Mouse (Mus musculus) layer of hippocampus, adult 18-20 months (tissue): ENCODE measurements around the gene Armh3. TPM values are rescaled to one million over a fixed set of nuclear protein-coding genes. Genes with fewer than 3 reads are reported as not detected.
A peak's percentile ranks its signal among the peaks of the same experiment; 100 is the strongest.

Experiments used
- DNase-seq, 2 experiments: peaks; one replicate each; pipeline ENCODE4 v3.0.0; 2022; ENCODE audit warnings: low spot score in 2 of 2
- total RNA-seq, 2 experiments: library from RNA; stranded (reverse); gene quantifications; 2 replicates each; pipeline ENCODE4 v1.2.3; 2021

The Armh3 gene
- total RNA-seq, 2 experiments from 2014 or later: 18.4 to 19.3 TPM

DNA sequence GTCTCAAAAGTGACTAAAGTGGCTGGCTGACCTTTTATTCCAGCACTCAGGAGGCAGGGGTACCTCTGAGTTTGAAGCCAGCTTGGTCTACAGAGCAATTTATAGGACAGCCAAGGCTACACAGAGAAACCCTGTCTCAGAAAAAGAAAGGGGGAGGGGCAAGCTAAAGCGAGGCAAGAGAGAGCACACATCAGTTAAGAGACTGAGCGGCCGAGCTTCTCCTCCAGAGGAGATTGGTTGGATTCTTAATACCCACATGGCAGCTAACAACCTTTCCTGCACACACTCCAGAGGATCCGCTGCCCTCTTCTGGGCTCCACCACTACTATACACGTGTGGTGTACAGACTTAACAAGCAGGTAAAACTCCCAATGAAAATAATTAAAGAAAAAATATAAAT lies 85.3 kb downstream of the Armh3 start:
- DNase-seq: no peak

DNA sequence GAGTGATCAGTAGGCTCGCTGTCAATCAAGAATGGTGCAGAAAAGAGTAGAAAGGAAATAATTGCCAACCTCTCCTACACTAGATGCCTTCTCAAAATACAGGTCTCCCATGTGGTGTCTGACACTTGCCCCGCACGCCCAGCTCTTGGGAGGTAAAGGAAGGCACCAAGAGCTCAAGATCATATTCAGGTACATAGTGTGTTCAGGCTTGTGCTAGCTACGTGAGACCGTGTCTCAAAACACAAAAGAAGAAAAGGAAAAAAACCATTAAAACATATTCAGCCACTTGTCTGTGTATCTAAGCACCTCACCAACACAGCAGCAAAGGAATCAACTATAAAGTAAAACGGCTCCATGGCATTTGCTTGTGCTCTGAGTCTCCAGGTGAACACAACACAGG lies 85.9 kb downstream of the Armh3 start:
- DNase-seq: no peak

DNA sequence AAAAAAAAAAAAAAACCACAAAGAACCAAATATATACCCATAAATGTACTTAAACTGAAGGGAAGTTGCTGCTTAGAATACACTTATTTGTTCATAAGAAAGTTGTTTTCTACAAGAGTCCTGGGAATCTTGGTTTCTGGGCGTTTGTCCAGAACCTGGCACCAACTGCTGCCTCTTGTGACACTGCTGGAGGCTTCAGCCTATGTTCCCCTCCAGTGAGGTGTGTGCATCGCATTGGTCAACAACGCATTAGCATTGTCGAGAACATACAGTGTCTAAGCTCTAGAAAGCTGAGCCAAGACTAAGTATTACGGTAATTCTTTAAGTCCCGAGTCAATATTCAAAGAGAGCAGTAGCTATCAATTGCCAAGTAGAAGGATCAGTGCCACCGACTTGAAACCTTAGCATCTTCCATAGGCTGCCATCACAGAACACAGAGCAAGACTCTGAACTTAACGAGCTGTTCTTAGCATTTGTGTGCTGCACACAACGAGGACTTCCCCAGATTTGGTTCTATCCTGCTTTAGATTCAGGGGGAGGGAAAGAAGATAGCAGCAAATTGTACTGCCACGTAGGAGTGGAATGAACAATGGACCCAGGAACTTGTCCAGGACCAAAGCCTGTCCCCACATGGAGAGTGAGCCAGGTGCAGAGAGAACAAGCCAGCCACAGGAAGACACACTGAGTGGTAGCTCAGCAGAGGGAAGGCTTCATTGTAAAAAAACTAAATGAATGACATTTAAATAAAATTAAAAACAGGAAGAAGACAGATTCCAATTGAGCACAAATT lies 86.9 kb downstream of the Armh3 start:
- peak in 1 of 2 experiments; percentile 47 for DNase-seq

DNA sequence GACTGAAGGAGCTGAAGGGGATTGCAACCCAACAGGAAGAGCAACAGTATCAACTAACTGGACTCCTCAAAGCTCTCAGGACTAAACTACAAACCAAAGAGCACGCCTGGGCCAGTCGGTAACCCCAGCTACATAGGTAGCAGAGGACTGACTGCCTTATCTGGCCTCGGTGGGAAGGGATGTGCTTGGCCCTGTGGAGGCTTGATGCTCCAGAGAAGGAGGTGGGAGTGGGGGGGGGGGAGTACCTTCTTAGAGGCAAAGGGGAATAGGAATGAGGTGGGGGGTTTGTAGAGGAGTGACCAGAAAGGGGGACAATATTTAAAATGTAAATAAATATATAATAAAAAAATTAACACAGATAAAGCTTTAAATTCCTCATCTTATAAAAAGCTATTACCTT lies 90.0 kb downstream of the Armh3 start:
- no peak for DNase-seq

DNA sequence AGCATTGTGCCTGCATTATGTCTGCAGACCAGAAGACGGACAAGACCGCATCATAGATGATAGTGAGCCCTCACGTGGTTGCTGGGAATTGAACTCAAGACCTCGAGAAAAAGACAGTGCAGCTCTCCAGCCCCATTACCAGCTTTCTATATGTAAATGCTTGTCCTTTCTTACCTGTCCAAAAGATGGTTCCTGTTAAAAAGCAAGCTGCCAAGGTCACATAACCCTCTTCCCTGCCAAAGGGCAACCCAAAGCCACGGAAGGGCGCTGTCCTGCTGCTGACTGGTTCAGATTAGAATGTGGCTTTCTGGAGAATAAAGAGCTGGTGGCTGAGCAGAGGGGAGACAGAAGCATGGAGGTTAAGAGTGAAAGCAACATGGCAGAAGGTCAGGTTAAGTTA lies 90.9 kb downstream of the Armh3 start:
- no peak for DNase-seq

DNA sequence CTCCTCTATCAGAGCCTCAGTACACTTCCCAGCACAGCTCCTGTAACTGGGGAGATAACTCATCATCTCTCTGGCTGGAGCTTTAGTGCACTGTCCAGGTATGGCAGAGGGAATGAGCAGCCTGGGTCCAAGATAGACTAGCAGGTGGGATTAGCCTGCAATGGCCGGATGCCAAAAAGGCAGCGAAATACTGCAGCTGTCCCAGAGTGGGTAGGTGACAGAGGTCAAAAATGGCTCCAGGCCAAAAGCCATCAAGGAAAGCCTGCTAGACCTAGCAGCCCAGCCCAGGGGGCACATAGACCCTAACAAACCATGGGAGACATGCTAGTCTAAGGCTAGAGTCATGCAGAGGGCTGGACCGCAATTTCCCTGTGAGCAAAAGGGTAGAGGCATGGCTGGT lies 94.4 kb downstream of the Armh3 start:
- DNase-seq: no peak

DNA sequence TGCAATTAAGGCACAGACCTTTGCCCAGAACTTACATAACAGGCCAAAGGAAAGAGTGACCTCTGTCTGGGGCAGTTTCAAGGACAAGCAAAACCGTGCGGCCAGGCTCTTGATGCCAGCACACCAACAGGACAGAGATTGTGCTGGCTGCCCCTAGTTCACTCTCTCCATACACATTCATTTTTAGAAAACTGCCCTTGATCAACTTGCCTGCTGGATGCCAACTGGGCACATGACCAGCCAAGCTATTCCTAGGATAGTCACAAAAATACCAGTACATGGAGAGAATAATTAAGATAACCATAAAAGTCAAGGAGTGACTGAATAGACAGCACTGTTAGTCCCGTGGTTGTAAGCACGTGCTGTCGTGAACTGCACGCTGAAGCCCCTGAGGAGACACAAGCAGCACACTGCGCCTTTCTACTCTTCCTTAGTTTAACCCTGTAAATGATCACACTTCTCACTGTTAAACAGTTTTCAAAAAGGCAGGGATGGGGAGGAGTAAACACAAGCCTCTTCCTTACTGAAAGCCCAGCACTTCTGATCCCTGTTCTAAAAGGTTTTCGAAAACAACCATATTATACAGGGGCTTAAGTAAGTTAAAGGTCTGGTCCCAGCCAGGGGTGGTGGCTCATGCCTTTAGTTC lies 95.8 kb downstream of the Armh3 start:
- no peak for DNase-seq

DNA sequence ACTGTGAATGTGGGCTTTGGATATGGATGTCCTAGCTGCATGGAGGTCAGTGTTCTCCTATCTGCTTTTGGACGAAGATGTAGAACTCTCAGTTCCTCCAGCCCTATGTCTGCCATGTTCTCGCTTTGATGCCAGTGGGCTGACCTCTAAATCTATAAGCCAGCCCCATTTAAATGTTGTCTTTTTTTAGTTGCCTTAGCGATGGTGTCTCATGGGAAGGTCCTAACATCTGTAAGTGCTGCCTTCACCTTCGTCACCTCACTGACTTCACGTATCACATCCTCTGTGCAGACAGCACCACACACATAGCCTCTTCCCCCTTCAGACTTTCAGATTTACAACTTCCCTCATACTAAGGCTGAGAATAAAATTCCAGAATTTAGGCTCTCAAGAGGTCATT lies 97.5 kb downstream of the Armh3 start:
- DNase-seq: no peak

DNA sequence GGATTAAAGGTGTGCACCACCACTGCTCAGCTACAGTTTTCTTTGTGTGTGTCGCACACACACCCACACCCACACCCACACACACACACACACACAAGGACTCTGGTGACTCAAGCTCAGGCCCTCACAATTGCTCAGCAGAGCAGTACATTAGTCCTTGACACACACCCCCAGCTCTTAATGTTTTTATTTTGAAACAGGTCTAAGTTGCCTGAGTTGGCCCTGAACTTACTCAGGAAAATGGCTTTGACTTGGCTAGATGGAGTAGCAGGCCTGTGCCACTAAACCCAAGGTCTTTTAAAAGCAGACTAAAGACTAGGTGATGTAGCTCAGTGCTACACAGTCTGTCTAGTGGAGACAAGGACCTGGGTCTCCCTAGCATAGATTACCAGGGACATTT lies 102.6 kb downstream of the Armh3 start:
- no peak for DNase-seq

DNA sequence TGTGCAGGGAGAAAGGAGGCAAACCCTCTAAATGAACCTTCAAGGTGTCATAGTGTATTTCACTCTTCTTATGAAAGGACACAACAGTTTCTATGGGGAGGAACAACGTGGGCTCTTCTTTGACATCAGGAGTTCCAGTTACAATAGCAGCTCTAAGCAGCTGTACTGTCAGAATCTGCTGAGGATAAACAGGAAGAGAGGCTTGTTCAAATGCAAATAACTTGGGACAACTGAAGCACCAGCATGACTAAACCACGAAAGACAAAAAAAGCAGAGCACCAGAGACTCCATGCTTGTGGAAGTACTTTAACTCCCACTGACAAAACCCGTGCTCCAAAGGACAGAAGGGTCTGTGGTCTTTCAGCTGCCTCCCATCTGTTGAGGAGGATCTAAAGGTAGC lies 116.2 kb downstream of the Armh3 start:
- DNase-seq: no peak

DNA sequence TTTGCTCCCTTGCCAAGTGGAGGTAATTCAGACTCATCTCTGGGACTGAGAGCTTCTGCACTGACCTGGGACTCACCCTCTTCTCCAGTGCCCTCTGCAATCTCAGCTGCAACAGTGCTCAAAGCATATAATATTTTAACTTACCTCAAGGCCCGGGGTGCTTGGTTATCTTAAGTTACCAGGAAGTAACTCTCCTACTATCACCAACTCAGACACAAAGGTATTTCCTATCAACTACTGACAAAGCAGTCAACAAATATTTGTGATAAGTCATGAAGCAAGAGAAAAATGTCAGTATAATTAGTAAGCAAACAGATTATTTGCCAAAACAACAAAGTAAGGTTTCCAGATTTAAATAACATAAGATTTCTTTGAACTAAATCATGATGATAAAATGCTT lies 125.0 kb downstream of the Armh3 start:
- DNase-seq: no peak

DNA sequence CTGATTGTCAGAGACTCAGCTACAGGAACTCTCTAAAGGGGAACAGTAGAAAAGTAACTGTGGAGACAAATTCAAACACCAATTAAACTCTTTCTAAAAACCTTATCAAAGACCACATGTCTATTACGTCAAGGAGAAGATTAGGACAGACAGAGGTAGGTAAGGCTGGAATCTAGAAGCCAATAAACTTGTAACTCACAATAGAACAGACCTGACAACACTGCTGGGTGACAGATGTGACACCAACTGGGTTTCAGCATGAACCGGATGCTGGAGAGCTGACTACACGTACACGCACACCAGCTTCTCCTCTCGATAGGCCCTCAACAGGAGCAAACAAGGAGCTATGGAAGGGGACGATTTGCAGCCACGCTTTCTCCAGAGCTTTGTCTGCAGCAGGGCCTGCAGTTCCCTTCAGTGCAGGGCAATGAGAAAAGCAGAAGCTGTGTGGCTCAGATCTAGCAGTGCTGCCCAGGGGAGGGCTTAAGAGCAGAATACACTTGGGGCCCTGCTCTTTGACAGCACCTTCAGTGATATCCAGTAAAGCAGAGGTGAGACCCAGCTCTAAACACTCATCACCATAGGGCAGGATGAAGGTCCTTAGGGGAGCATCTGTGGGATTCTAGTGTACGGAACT lies 142.9 kb downstream of the Armh3 start:
- no peak for DNase-seq

DNA sequence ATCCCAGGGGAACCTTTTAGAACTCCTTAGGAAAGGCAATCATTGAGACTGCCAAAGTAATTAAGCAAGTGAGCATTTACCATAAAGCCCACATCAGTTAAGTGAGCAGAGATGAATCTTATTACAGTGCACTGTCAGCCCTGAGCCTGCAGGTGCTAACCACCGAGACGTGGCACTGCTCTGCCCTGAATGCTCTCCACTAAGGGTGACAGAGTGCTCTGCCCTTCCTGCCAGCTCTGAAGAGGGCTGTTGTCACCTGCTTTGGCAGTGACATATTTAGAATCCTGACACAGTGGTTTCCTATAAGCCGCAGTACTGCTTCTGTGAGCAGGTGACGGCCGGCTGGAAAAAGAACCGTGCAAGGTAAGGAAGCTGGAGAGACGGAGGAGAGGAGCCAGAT lies 143.8 kb downstream of the Armh3 start:
- DNase-seq: no peak

DNA sequence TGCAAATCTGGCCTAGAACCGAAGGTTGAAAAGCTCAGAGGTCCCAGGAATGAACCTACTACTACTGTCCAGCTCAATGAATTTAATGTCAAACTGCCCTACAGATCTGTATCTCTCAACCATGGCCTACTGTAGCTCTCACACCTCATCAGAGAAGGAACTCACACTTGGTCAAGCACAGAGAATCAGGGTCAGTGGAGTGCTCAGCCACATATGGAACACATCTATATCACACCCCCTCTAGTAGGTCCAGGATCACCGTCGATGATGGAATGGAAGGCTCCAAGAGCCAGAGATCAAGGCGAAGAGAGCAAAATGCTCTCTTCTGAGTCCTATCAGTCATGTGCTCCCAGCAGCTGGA lies 150.6 kb downstream of the Armh3 start:
- no peak for DNase-seq

DNA sequence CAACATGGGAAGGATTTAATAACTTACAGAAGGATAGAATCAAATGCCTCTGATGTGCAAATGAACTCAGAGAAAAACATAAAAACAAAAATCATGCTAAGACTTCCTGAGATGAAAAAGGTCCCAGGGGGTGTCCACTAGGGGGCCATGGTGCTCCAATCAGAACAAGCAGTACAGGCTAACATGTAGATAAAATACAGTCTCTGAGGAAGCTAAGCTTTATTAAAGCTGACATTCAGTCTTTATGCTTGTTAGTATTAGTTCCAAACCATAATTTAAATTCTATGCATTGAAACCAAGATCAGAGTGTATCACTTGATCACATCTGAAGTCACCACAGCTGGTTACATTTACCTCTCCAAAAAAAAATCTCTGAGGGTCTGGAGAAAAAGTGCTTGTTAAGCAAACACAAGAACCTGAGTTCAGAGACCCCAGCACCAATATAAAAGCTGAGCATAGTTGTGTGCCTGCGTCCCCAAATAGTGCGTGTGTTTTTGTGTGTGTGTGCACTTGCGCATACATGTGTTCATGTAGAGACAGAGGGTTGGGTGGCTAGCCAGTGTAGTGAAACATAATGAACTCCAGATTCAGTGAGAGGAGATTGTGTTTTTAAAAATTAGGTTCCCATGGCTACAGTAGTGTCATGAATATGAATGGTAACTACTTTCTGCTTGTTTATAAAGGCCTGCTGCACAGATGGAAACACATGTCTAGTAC lies 151.1 kb downstream of the Armh3 start:
- peak in 1 of 2 experiments; percentile 46 for DNase-seq

DNA sequence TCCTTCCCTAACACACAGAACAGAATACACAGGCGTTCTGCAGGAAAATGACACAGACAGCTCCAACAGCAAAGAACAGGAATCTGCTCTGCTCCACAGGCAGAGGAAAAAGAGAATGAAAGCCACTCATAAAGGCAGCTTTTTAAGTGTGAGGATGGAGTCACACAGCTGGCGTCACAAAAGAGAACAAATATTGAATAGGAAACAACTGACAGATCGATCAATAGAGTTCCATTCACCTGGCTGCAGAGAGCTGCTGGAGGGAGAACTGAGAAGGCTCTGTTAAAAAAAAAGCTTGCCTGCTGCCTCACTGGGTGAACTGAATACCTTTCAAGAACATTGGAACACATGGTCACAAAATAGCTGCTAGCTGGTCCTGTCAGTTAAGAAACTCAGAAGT lies 154.1 kb downstream of the Armh3 start:
- no peak for DNase-seq

DNA sequence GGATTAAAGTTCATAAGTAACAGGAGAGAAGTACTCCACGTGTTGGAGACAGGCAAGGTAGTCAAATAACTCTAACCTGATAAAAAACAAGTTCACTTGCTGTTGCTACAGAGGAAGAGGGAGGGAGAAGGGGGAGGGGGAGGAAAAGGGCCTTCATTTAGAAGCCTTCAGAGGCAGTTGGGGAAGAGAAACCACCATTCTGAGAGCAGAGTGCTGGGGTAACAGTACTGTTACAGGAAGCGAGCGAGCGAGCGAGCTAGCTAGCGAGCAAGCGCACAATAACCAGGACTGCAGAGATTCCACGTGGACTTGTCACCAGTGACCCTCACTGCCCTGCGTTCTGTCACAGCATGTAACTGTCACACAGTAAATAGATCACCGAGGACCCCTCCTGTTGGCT lies 154.9 kb downstream of the Armh3 start:
- DNase-seq: no peak

DNA sequence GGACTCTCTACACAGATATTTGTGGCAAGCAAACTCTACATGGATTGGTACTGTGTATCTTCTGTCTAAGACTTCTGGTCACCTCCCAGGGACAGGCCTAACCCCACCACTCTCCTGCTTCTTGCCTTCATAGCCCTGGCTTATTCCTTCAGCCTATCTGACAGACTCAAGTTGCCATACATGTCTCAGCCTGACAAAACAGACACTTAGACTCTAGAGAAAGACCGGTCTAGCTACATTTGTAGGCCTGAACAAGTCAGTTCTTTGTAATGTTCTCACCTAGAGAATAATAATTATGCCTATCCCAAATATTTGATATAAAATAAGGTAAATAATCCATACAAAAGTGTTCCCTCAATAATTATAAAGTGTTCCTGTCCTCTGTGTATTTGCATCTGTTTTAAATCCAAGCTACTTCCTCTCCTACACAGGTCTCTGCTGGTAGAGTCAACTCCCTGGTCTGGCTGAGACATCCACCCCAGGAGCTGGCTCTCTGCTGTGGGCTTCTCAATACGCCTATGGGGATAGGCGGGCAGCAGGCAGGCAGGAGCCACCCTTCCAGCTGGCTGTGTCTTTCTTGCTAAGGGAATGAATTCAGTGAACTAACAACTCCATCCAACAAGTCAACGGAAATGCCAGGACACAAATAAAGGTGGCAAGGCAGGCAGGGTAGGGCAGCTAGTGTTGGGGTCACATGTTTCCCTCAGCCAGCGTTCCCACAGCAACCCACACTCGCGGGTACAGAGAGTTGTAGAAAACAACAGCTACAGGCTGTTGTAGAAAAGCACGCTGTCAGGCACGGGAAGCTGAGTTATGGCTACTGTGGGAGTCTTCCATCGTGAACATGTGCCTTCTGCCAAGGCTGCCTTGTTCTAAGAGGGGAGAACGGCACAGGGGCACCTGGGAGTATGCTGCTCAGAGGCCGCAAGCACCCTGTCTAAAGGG lies 161.0 kb downstream of the Armh3 start:
- DNase-seq: peak in 1 of 2 experiments; percentile 63

DNA sequence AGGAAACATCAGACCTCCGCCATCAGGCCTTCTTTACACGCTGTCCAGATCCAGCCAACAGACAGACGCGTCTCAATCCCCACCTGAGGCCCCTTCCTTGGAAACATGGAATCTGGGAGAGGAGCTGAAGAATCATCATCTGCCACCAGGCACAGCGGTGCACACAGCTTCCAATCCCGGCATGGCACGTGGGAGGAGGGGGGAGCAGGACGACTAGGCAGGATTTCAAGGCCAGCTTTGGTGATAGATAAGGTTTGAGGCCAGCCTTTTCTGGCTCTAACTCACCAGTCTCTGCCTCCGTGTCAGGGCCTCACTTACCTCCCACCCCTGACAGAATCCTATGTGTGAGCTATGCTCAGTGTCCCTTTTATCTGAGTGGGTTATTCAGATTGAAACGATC lies 162.8 kb downstream of the Armh3 start:
- peak in 1 of 2 experiments; percentile 16 for DNase-seq

DNA sequence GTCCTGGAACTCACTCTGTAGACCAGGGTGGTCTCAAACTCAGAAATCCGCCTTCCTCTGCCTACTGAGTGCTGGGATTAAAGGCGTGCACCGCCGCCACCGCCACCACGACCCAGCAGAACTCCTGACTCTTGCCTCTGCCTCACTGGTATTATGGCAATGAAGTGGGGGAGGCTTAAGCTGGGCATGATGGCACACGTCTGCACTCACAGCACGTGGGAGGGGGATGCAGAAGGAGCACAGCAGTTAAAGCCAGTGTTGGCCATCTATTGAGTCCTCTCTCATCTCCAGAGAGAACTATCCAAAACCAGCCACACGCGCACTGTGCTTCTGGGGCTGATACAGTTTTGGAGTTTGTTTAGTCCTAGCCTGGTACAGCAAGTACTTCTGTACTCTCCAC lies 164.6 kb downstream of the Armh3 start:
- peak in 1 of 2 experiments; percentile 27 for DNase-seq

DNA sequence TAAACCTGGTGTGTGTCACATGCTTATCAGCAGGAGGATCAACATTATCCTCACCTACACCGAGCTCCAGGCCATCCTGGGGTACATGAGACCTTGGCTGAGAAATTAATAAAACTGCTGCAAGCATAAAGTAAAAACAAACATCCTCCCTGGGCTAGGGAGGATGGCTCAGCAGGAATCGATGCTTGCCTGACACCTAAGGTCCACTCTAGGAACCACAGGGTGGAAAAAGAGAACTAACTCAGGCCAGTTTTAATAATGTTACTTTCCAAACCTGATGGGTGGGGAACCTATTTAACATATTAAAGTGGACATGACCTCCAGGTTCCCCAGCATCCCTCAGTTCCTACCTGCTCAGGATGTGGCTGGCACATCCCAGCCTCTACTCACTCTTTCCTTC lies 167.6 kb downstream of the Armh3 start:
- no peak for DNase-seq
